Mouse (Mus musculus) lung, adult 2 months (tissue): Measurements from ENCODE around the gene Herc2.
"Not testable (repeated sequence)": the region's sequence is repeated elsewhere in the genome, so short reads cannot be mapped to it uniquely, and the experiment has no call there.

ENCODE experiments used
- CTCF ChIP-seq: fragments of 200-500 bp; IDR thresholded peaks from 2 replicates; pipeline ENCODE4 v1.5.1; 2011; ENCODE audit warnings: mild to moderate bottlenecking, low read length, control low read depth; ENCODE audit not compliant: insufficient read depth
- POLR2A ChIP-seq: fragments of 200-500 bp; IDR thresholded peaks from 2 replicates; pipeline ENCODE4 v1.6.1; 2011; ENCODE audit warnings: low read depth, mild to moderate bottlenecking, control low read depth, low read length, borderline replicate concordance; ENCODE audit errors: extremely low read depth

- not testable (repeated sequence) for TF ChIP-seq CTCF, POLR2A
Observed at GRCm38 (mm10) chr7:56014002-56014702, 35.8 kb upstream of the Herc2 start.
